Mouse (Mus musculus) cerebellum, postnatal 25 days (tissue): ENCODE results near the gene Gm21887.
"Not testable (repeated sequence)": the region's sequence is repeated elsewhere in the genome, so short reads cannot be mapped to it uniquely, and the experiment has no call there.

Source experiments
- DNase-seq, 2 experiments: peaks; one replicate each; pipeline ENCODE4 v3.0.0; 2021; ENCODE audit warnings: mixed read lengths in 2 of 2

The Gm21887 gene

GRCm38 (mm10) chrX:170015883-170016282 lies 6.4 kb downstream of the Gm21887 start:
- not testable (repeated sequence) for DNase-seq

DNA sequence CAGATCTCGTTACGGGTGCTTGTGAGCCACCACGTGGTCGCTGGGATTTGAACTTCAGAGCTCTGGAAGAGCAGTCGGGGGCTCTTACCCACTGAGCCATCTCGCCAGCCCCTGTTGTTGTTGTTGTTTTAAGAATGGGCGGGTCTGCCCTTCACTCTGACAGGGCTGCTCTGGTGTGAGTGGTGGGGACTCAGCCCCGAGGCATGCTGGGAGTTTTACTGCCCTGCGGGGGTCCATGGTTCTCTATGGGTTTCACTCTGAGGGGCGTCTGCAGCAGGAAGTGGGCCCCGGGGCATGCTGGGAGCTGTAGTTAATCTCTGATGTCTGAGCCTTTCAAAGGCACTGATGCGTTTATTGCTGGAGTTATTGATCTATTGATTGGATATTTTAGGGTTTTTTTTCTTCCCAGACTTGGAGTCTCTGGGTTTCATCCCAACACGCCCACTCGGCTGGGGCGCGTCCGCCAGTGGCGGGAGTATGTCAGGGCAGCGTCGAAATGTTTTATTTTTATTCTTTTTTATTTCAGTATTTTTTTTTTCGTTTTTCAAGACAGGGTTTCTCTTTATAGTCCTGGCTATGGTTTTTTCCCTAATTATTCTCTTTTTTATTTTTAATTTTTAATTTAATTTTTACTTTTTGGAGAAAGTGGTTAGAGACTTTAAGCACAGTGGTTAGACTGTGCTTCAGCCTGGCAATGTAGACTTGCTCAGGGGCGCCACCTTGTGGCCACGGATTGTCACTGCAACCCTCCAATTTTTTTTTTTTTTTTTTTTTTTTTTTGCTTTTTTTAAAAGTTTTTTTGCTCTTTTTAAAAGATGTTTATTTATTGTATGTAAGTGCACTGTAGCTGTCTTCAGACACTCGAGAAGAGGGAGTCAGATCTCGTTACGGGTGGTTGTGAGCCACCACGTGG lies 8.1 kb downstream of the Gm21887 start:
- DNase-seq, result peak; percentile 64 to 81

DNA sequence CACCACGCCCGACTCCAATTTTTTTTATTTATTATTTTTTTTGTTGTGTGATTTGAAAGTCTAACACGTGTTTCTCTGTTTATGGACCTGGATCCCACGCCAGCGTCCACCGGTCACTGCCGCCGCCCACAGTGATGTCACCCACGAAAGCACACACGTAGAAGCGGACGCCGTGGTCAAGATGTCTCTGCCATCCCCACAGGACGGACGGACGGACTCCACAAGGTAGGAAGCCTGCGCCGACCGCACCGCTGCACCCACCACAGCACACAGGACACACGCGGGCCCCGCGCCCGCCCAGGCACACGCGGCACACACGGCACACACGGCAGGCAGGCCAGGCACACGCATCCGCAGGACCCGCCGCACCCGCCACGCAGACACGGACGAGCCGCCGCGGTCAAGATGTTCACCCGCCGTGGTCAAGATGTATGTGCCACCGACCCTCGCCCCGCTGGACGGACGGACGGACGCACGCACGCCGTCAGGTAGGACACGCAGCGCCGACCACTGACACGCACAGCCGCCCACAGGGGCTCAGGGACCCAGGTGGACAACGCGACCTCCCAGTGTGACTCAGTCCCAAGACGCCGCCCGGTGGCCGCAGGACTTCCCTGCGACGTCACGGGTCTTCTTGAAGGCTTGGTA lies 9.2 kb downstream of the Gm21887 start:
- DNase-seq, result peak; percentile 64 to 72

- peak in 1 of 2 experiments; percentile 36 for DNase-seq
These were observed 9.9 kb downstream of the Gm21887 start for GRCm38 (mm10) chrX:170019219-170019953.

DNA sequence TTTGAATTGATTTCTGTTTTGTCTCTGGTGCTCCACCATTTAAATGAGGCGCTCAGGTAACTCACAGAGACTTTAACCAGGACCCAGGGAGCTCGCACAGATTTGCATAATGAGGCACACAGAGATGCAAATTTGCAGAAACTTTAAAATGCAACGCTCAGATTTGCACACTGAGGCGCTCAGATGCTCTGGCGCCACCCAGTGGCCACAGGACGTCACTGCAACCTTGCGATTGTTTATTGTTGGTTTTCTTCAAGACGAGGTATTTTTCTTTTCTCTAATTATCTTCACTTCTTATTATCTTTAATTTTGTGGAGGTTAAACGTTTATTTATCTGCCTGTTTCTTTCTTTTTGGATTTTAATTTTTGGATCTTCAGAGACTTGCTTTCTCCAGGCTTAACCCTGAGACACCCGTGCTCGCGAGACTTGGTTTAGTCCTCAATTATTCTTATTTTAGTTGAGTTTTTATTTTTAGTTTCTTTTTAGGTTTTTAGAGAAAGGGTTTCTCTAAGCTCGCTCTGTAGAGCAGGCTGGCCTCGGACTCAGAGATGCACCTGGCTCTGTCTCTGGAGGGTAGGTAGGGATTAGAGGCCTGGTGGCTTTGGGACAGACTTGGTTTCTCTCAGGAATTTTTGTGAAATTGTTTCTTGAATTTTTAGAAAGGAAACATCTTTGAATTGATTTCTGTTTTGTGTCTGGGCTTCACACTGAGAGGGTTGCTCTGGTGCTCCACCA lies 10.7 kb downstream of the Gm21887 start:
- peak; percentile 97 to 99 for DNase-seq

DNA sequence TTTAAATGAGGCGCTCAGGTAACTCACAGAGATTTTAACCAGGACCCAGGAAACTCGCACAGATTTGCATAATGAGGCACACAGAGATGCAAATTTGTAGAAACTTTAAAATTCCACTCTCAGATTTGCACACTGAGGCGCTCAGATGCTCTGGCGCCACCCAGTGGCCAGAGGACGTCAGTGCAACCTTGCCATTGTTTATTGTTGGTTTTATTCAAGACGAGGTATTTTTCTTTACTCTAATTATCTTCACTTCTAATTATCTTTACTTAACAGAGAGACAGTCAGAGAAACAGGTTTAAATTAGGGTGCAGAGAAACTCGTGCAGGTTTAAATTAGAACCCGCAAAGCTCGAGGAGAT lies 11.2 kb downstream of the Gm21887 start:
- DNase-seq, result peak; percentile 76 to 84

- DNase-seq, result not testable (repeated sequence)
These were observed 11.7 kb downstream of the Gm21887 start for GRCm38 (mm10) chrX:170021205-170021604.

DNA sequence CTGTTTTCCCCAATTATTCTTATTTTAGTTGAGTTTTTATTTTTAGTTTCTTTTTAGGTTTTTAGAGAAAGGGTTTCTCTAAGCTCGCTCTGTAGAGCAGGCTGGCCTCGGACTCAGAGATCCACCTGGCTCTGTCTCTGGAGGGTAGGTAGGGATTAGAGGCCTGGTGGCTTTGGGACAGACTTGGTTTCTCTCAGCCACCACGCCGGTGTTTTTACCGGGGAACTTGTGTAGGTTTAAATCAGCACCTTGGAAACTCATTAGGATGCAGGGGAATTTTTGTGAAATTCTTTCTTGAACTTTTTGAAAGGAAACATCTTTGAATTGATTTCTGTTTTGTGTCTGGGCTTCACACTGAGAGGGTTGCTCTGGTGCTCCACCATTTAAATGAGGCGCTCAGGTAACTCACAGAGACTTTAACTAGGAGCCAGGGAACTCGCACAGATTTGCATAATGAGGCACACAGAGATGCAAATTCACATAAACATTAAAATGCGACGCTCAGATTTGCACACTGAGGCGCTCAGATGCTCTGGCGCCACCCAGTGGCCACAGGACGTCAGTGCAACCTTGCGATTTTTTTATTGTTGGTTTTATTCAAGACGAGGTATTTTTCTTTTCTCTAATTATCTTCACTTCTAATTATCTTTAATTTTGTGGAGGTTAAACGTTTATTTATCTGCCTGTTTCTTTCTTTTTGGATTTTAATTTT lies 12.4 kb downstream of the Gm21887 start:
- peak; percentile 68 to 76 for DNase-seq
